Mouse (Mus musculus) T-helper 17 cell (primary cell): ENCODE results near the gene Rapgef1.

Experiments used
- in situ Hi-C, 2 experiments: fragments of 300-600 bp; cut with MboI, MseI; formaldehyde crosslinking; loops; 1 replicate in 1 of 2; 2 replicates in 1 of 2; pipeline ENCODE4 v1.15.1; 2025; ENCODE audit warnings: high pct_unique_total_duplicates in 2 of 2

Gene Rapgef1

DNA sequence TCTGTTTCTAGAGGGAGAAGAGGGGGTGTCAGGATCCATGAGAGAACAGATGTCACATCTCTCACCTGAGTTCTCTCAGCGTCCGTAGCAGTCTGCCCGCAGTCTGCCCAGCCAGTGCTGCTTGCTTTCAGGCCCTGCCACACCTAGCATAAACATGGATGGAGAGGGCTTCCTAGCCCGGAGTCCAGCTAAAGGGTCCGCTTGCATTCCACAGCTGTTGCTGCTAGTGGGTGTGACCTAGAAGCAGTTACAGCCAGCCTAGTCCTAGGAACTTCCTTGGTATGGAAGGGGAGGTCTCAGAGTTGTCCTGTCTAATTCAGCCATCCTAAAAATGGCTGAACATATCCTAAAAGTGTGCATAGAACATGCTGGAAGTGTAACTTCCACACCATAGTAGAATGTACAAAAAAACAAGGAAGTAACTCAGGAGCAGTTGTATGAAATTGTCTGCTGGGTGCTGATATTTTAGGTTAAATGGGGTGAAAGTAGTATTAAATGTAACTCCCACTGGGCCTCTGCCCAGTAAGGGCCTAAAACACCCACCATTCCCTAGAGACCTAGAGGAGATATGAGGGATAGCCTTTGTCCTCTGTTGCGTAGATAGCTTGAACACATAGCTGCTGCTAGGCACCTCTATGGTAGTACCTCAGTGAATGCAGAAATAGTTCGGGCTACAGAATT lies 48.6 kb downstream of the Rapgef1 start:
- in situ Hi-C loops, result loop anchor here (5.0 to 25.0 kb wide), 3 partner anchors 41 to 1206 kb away; no protein-coding TSS in a partner anchor

DNA sequence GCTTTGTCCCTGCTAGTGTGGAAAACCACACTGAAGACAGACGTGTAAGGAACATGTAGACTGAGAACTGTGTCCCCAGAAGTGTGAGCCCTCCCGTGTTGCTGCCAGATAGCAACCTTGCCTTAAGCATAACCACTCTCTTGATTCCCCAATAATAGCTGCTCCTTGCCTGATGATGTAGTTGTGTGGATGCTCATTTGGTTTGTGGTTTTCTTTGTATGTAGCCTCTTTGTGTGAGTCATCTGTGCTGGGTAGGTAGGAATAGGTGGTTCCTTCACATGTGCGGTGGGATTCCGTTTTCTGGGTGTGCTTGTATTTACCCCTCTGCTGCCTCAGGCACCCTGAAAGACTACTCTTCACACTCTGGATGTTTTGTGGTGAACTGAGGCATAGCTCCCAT lies 49.4 kb downstream of the Rapgef1 start:
- in situ Hi-C loops, result loop anchor here (5.0 to 25.0 kb wide), 3 partner anchors 42 to 1207 kb away; no protein-coding TSS in a partner anchor

DNA sequence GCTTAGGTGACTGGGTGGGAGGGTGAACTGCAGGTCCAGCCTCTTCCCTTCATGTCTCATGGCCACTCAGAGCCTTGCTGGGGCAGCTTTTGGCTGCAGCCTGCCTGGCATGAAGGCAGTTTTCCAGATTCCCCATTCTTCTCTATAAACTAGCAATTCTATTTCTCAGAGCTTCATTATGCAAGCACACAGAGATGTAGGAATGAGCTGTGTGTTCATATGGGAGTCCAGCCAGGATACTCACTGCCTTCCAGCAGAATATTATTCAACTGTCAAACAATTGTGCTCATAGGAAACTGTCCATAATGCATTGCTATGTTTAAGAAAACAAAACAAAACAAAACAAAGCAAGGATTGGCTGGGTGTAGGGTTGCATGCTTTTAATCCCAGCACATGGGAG lies 50.2 kb downstream of the Rapgef1 start:
- in situ Hi-C loops, result loop anchor here (5.0 to 25.0 kb wide), 3 partner anchors 42 to 1207 kb away; no protein-coding TSS in a partner anchor

DNA sequence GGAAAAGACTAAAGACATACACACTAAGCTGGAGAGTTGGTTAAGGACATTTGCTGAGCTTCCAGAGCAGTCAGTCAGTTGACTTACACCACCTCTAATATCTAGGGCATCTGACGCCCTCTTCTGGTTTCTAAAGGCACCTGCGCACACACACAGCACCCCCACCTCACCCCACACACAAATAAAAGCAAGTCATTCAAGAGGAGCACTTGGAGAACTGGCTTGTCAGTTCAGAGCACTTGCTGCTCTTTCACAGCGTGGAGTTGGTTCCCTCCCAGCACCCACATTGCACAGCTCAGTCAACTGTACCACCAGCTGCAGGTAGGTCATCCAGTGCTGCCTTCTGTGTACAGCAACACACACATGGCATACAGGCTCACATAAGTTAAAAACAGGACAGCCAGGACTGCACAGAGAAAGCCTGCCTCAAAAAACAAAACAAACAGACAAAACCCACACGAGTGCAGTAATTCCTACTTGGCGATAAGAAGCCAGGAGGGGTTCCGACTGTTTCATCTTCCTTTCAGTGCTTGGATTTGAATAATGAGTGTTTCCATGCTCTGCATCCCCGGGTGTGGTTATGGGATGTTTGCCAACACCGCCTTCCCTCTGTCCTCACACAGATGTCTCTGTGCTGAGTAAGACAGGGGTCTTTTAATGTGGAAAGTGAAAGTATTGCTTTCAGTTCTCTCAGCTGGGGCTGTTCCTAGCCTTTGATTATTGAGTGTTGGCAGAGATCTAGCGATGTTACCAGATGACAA lies 50.9 kb downstream of the Rapgef1 start:
- in situ Hi-C loops, result loop anchor here in 1 of 2 experiments (25.0 kb wide), 1 partner anchor 1042 kb away; no protein-coding TSS in a partner anchor

DNA sequence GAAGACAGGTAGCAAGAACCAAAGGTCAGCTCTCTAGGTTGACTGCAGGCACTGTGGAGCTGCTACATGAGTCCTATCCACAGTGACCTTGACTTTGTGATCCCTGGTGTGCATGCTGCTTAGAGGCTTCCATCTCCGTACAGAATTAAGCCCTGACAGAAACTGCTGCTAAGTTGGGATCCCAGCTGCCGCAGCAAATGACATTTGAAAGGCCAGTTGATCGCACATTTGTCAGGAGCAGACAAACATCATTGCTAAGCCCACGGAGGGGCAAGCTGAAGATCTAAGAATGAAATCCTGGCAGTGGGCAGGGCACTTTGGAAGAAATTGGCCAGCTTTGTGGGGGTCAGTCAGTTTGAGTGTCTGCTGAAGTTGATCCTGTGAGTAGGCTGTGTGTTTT lies 51.9 kb downstream of the Rapgef1 start:
- in situ Hi-C loops, result loop anchor here in 1 of 2 experiments (25.0 kb wide), 1 partner anchor 1041 kb away; no protein-coding TSS in a partner anchor

DNA sequence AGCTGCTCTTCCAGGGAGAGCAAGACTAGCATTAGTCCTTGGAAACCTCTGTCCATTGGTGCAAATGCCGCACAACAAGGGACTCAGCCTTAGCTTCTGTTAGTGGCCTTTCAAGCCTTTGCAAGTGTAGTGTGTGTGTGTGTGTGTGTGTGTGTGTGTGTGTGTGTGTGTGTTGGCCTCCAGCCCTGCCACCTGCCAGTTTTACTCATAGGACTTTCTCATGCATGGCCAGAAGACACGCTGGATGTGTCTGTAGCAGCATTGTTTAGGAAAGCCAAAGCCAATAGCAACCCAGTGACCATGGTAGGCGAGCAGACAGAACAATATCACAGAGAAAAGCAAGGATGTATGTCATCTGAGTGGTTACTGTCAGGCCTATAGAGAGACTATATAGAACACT lies 52.3 kb downstream of the Rapgef1 start:
- in situ Hi-C loops, result loop anchor here in 1 of 2 experiments (25.0 kb wide), 1 partner anchor 1040 kb away; no protein-coding TSS in a partner anchor

DNA sequence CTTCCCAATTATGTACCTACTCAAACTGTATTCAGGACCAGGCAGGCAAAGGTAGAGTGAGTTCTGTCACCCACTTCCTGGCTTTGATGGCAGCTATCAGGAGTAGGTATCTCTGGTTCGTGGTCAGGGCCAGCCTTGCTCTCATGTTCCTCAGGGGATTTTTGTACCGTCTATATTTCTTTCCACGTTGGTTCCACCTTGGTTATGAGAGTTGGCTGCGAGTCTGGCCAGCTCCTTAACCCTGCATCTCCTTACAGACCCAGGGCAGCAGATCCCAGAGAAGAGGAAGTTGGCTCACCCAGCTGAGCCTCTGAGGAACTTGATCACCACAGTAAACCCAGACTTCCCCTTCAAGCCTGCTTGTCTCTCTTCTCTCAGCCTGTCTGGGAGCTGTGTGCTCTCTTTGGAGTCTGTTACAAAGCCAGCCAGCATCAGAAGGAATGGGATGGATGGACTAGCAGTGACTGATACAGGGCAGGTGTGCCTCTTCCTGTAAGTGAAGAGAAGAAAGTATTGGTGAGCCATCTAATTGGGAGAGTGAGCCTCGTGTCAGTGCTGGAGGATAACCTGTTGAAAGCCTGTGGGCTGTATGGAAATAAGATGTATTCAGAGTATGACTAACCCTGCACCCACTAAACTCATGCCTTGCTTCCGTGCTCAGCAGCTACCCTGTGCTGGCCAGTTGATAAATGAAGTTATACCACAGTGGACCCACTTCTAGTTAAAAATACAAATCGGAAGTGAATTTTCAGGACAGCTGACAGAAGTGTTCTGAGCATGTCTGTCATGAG lies 53.4 kb downstream of the Rapgef1 start:
- in situ Hi-C loops, result loop anchor here in 1 of 2 experiments (25.0 kb wide), 1 partner anchor 1039 kb away; no protein-coding TSS in a partner anchor

DNA sequence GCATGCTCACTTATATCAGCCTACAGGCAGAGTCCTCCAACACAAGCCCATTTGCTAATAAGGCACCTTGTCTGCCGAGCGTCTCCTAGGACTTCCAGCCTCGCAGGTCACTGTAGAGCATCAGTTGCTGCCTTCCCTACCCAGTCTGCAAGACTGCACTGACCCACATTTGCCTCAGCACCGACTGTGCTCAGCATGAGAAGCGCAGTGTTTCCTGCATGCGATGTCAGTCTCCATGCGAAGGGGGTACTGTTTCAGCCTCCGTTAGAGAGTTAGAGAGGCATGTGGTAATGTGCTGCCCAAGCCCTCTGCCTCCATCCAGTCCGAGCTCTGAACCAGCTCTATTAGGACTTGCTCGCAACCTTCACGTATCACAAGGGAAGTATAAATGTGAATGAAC lies 54.6 kb downstream of the Rapgef1 start:
- in situ Hi-C loops, result loop anchor here in 1 of 2 experiments (25.0 kb wide), 1 partner anchor 1038 kb away; no protein-coding TSS in a partner anchor

DNA sequence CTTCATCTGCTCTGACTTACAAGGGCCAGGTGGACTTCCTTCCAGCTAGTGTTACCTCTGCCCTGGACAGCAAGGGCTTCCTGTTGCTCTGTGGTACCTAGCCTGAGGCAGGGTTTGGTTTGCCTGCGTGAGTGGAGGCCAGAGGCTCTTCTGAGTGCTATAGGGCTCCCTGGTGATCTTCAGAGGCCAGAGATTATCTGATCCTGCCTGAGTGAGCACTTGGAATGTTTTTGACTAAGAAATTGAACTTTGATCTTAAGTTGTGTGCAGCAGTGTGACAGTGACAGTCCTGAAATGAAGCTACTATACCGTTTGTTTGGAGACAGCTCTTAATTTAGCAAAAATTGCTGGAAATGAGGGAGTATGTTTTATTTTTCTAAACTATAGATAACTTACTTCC lies 55.0 kb downstream of the Rapgef1 start:
- in situ Hi-C loops, result loop anchor here in 1 of 2 experiments (25.0 kb wide), 1 partner anchor 1038 kb away; no protein-coding TSS in a partner anchor

DNA sequence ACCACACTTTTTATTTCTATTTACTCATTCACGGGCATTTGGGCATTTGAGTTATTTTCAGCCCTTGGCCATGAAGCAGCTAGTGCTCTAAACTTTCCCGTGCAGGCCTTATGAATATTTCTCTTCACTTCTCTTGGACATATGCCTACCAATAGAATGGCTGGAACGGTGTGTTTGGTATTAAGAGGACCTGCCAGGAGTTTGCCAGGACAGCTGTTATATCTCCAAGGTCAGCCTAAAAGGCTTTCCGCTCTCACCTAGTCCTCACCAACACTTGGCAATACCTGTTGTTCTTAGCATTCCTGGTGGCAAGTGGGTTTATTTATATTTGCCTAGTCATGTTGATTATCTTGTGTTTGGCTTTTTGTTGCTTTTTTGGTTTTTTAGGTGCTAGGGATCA lies 56.3 kb downstream of the Rapgef1 start:
- in situ Hi-C loops, result no loop called here

DNA sequence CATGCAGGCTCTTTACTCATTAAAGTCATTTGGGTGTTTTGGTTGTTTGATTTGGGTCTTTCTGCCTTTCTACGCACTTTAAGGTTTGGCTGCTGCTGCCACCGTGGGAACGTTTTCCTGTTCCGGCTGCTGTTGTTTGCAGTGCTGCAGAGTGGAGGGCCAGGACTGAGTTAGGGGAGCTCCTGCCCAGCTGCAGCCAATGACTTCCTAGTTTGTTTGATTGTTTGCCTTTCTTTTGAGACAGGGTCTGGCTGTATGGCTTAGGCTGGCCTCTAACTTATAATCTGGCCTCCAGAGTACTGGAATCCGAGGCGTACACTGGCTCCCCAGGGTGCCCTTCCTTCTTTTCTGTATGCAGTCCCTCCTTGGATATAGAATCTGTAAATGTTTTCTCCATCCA lies 57.0 kb downstream of the Rapgef1 start:
- in situ Hi-C loops, result no loop called here

DNA sequence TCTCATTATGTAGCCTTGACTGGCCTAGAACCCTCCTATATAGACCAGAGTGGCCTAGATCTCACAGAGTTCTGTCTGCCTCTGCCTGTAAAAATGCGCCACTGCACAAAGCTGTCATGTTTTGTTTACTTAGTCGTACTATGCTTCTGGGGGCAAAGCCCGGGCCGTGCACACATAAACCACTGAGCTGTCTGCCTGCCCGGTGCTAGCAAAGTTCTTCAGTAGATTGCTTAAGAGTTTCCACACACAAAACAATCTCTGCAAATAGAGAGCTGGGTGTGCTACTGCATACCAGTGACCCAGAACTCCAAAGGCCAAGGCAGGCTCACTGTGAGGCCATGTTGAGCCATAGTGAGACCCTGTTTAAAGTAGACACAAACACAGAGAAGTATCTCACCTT lies 58.3 kb downstream of the Rapgef1 start:
- in situ Hi-C loops, result no loop called here

DNA sequence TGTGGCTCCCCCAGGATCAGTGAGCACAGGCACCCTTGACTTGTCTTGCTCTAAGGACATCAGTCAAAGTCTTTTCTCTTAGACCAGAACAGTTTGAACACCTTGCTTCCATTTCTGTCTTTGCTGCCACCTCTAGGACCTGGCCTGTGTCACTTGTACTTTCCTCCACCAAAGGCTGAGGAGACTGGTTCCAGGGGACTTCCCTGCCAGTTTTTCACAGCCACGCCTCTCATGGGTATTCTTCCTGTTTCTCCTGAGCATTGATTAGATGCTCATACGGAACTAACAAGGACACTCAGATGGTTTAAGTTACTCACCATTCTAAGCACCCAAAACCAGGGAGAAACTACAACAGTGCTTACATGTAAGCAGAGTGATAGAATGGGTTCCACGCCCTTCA lies 59.0 kb downstream of the Rapgef1 start:
- in situ Hi-C loops, result no loop called here

DNA sequence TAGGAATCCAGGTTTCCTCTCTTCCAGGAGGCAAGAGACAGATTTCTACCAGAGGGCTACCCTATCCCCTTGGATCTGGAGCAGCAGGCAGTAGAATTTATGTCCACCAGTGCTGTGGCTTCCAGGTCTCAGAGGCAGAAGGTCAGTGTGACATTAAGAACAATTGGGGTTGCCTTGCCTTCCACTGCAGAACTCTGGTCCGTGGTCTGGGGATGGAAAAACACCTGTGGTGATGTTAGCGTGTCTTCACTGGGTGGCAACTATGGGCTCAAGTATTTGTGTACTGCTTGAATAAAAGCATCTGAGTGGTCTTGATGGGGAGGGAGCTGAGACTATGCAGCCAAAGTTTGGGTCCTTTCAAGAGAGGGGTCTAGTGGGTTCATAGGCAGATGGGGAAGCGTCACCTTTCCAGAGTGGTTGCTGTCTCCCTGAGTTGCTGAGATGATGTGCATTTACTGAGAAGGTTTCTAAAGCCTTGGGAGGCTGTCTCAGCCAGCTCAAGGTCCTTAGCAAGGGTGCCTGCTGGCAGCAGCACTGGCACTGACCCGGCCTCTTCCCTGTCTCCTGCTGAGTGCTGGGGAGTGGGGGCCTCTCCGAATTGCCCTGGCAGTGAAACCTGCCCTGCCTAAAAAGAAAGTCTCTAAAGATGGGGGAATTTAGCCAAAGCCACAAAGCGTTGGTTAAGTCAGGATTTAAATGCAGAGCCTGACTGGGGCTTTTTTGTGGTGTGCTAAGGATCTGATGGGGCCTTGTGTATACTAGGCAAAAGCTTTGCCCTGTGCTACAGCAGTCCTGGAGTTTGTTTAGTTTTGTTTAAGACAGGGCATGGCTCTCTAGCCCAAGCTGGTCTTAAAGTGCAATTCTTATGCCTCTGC lies 60.4 kb downstream of the Rapgef1 start:
- in situ Hi-C loops, result no loop called here

DNA sequence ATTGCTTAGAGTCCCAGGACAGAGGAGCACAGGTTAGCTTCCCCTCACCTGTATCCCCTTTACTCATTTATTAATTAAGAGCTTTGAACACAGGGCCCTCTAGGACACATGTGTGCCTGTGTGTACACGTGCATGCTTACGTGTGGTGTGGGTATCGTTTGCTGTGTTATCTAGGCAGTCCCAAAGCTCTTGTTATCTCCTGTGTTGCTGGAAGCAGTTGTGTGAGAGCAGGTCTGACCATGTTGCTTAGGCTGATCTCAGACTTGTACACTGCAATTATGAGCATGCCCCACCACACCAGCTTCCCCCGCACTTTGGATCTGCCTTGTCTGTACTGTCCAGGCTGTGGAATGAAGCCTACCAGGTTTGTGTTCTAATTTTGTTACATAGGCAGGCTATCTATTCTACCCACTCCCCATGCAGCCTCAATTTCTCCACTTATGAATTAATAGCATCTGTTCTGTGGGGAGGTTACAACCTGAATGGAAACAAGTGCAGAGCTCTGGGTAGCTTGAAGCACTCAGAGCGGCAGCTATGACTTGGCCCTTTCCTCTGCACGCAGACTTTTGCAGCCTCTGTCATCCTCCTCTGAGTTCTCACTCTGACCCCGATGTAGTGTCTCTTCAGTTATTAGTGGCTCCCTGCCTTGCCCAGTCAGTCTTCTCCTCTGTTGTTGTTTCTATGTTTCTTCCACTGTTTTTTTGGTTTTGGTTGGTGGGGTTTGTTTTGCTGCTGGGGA lies 63.9 kb downstream of the Rapgef1 start:
- in situ Hi-C loops, result no loop called here

DNA sequence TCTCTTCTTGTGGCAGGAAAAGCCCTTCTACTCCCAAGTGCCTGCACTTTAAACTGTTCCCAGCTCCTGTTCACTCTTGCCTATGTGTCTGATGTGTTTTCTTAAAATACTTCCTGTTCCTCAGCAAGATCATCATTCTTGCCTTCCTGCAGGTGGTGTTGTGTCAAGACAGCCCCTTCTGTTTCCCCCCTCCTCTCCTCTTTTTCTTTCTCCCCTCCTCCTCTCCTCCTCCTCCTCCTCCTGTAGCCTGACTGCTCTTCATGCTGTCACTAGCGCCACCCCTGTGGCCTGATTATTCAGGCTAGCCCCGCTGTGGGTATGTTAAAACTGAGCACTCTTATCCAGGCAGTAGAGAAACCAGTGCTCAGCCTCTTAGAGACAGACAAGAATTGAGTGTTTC lies 65.0 kb downstream of the Rapgef1 start:
- in situ Hi-C loops, result no loop called here

DNA sequence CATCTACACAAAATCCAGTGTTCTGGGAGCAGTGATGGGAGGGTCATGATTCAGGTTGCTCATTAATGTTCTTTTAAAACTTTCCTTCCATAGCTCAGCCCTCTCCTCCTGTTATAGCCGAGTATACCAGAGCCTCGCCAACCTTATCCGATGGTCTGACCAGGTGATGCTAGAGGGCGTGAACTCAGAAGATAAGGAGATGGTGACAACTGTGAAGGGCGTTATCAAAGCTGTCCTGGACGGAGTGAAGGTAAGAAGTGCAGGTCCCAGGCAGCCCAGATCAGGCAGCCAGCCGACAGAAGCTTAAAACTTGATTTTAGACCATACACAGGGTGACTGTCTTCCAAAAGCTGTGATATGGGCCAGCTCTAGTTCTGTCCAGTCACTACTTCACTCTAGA lies 69.5 kb downstream of the Rapgef1 start:
- in situ Hi-C loops, result no loop called here

DNA sequence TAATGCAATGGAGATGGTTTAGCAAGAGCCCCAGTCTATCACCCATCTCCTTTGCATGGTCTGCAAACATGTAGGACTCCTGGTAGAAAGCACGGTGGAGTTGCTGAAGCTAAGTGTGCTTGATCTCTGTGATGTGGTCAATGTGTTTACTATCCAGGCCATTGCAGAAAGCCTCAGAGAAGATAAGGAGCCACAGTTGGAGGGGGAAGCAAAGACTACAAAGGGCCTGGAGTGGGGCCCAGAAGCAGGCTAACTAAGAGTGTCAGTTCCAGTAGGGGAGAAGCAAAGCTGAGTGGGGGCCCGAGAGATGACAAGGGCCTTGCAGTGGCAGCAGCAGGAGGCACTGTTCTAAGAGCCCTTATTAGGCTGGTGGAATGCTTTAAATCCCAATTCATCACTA lies 70.0 kb downstream of the Rapgef1 start:
- in situ Hi-C loops, result no loop called here

DNA sequence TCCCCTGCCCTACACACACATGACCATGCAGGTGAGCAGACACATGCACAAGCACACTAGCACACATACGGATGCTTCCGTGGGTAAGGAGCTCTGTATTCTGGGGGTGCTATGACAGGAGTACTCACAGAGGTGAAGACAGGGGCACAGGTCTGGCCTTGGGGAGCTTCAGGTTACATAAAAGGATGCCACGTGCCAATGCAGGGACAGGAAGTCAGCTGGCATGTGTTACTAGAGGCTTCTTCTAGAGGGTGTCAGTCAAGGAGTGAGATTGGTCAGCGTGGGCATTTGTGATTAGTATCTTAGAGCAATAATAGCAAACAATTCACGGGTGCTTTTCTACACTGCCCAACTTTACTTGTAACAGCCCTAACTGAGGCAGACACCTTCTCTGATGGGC lies 71.5 kb downstream of the Rapgef1 start:
- in situ Hi-C loops, result no loop called here

DNA sequence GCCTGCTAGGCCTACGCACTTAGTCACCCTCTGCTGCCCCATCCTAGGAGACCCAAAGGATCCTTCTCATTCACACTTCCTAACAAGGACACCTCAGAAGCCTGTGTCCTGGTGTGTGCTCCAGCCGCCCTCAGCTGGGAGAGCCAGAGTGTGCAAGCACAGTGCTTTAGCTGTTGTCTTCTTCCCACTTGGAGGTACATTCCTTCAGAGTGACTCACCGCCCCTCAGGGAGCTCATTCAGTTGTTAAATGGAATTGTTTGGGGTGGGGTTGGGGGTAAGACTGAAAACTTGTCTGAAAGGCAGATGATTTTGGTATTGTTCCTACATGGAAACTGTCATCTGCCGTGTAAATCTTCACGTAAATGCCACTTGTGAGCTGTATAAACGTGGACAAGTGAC lies 72.0 kb downstream of the Rapgef1 start:
- in situ Hi-C loops, result no loop called here
